Mouse (Mus musculus) v-Abl transformed pro-B cells (cell line): ENCODE results near the gene Cpe.

Experiments
- in situ Hi-C, 2 experiments: fragments of 400-800 bp; cut with MboI; formaldehyde crosslinking; loops; one replicate each; pipeline ENCODE4 v1.15.1; 2025; ENCODE audit not compliant: unreplicated experiment in 2 of 2

Cpe gene

DNA sequence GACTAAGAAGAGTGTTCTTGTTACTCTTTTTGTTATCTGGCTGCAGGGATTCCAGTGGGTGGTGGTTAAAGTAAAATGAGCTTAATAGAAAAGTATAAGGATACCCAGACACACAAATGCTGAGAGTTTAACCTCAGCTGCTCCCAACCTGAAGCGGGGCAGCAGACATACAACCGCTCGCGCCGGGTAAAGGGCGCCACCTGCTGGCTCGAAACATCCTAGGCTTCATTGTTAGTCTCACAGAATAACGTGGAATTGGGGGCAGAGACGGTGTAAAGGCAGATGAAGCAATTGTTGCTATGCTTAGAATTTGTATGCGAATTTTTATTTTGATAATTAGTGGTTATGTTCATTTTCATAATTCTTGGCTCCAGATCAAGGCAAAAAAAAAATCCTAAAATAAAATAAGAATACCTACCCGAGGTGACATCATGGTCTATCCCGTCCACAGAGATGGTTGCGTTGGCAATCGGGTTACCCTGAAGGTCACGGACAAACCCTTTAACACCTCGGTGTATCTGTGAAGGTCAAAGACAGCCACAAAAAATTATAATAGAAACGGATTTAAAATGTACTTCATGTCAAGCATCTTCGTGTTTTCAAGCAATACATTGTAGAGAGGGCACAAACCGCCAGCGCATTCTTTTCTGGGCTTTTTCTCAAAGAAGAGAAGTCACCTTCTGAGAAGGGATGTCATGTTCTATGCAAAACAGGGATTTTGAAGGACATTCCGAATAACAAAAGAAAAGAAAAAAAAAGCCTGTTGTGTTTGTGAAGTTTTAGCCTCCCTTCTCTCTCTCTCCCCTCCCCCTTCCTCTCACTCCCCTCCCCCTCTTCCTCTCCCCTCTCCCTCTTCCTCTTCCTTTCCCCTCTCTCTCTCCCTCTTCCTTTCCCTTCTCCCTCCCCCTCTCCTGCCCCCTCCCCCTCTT, 95.5 kb downstream of the Cpe start:
- in situ Hi-C loops = no loop called here

DNA sequence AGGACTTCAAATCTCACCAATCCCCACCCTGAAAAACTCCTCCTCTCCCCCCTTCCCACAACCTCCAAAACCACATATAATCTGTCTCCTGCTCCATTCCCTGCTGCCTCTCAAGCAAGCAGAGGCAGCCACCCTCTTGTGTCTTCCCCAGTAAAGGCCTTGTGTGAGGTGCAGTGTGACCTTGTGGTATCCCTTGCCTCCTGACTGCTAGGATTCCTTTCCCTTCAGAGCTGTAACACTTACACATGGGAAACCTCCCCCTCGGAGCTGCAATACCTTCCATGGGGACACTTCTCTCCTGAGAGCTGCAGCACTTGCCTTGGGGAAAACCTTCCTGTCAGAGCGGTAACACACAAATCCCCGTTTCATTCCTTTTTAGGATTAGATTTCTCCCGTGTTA, 96.5 kb downstream of the Cpe start:
- in situ Hi-C loops = no loop called here

- in situ Hi-C loops = no loop called here
Observed at GRCm38 (mm10) chr8:64590456-64590855, 102.4 kb downstream of the Cpe start.

- in situ Hi-C loops = no loop called here
Observed at GRCm38 (mm10) chr8:64582887-64583286, 110.0 kb downstream of the Cpe start.

GRCm38 (mm10) chr8:64578221-64578620, 114.6 kb downstream of the Cpe start:
- in situ Hi-C loops = no loop called here

DNA sequence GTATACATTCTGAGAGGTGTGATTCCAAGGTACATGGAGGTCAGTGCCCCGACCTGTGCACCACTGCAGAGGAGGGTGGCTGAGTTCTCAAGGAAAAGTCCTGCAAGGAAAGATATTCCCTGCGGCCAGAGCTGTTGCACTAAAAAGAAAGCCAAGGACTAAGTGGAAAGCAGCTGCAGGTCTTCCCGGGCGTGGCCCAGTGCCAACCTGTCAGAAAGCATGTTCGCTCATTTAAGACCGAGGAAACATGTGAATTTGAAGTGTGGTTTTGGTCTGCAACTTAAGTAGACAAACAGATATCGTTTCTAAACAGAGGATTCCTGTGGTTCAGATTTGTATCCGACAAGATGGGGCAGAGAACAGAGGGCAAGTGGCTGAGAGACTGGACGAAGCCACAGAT, 117.9 kb downstream of the Cpe start:
- in situ Hi-C loops = no loop called here

- in situ Hi-C loops = no loop called here
Observed at GRCm38 (mm10) chr8:64548054-64548850, 144.6 kb downstream of the Cpe start.

- in situ Hi-C loops = no loop called here
Observed at GRCm38 (mm10) chr8:64543441-64543840, 149.4 kb downstream of the Cpe start.
